Mouse (Mus musculus) intestine, embryonic 14.5 days (tissue): ENCODE data around the gene Galc. TPM values are rescaled to one million over a fixed set of nuclear protein-coding genes. Genes with fewer than 3 reads are reported as not detected.
A peak's percentile ranks its signal among the peaks of the same experiment; 100 is the strongest.

Experiments used
- ATAC-seq: fragments of 200-750 bp; cut with Nextera tagmentation; replicated peaks from 2 replicates; pipeline ENCODE4 v1.8.0; 2017; ENCODE audit warnings: low read depth, moderate number of reproducible peaks, moderate TSS enrichment, moderate library complexity; ENCODE audit not compliant: low FRiP score, low TSS enrichment
- DNase-seq: peaks from one replicate; pipeline ENCODE4 v3.0.0-alpha.2; 2018; ENCODE audit warnings: low spot score
- H3K27ac ChIP-seq: fragments of 300-500 bp; sonication (generic); 2 replicates; pipeline ENCODE4 v1.5.1; 2014; ENCODE audit warnings: low read depth, mild to moderate bottlenecking, control low read depth
- H3K27me3 ChIP-seq: fragments of 300-500 bp; sonication (generic); replicated peaks from 2 replicates; pipeline ENCODE4 v1.6.1; 2014; ENCODE audit warnings: low read length, control low read depth; ENCODE audit not compliant: control insufficient read depth, insufficient read depth
- H3K36me3 ChIP-seq: fragments of 300-500 bp; sonication (generic); 2 replicates; pipeline ENCODE4 v1.6.1; 2014; ENCODE audit warnings: low read length, control low read depth; ENCODE audit not compliant: control insufficient read depth, insufficient read depth
- H3K4me1 ChIP-seq: fragments of 300-500 bp; sonication (generic); replicated peaks from 2 replicates; pipeline ENCODE4 v1.6.1; 2014; ENCODE audit warnings: low read length, control low read depth, mixed read lengths; ENCODE audit not compliant: control insufficient read depth, insufficient read depth
- H3K4me2 ChIP-seq: fragments of 300-500 bp; sonication (generic); 2 replicates; pipeline ENCODE4 v1.6.1; 2014; ENCODE audit warnings: low read length
- H3K4me3 ChIP-seq: fragments of 300-500 bp; sonication (generic); 2 replicates; pipeline ENCODE4 v1.5.1; 2014; ENCODE audit warnings: low read depth, low read length, control low read depth, mixed read lengths
- H3K9ac ChIP-seq: fragments of 300-500 bp; sonication (generic); 2 replicates; pipeline ENCODE4 v1.6.1; 2014; ENCODE audit warnings: mild to moderate bottlenecking, low read length
- H3K9me3 ChIP-seq: fragments of 300-500 bp; sonication (generic); 2 replicates; pipeline ENCODE4 v1.6.1; 2016; ENCODE audit warnings: low read length, control low read depth; ENCODE audit not compliant: control insufficient read depth
- WGBS: fragments of 180-500 bp; shearing (Covaris S2); extraction: QIAGEN DNeasy Blood & Tissue Kit; methylation state at CpG from one replicate; pipeline ENCODE4 v1.1.7; 2014; 5-methylcytosine and 5-hydroxymethylcytosine counted together
- polyA plus RNA-seq: library from polyadenylated mRNA; unstranded; fragments of >200 nt; fragmentation: Nextera tagmentation; extraction: Ambion mirVana; gene quantifications from 2 replicates; pipeline ENCODE4 v1.2.1, GENCODE M21; 2014

The Galc gene
- polyA plus RNA-seq: 8.9 and 10.4 TPM in 2 replicates

DNA sequence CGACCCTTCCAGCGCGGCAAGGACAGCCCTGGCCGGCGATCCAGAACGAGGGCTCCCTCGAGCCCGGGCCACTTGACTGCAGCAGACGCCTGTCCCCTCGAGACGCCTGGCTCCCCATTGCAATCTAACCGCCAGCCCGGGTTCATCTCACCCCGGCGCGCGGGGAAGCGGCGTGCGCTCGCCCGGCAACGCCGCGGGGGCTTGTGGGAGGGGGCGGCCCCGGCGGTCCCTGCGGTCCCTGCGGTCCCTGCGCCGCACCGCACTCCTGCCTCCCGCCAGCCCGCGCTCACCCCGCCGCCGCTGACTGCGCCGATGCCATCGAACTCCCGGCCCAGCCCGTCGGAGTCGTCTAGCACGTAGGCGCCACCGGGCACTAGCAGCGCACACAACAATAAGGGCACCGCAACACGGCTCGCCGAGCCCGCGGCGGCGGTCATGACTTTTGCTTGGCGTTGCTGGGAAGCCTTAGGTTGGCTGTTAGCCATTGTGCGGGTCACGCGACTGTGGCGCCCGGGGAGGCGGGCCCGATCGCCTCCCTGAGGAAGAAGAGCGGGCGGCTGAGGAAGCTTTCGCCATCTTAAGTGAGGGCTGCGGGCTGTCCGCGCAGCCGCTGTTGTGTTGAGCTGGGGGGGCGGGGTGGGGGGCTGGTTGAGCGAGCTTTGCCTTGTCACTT is at the start of gene Galc:
Galc (minus strand) TSS at position 615 of the 673 bp plus-strand sequence.
- peak; percentile 95 for ATAC-seq

DNA sequence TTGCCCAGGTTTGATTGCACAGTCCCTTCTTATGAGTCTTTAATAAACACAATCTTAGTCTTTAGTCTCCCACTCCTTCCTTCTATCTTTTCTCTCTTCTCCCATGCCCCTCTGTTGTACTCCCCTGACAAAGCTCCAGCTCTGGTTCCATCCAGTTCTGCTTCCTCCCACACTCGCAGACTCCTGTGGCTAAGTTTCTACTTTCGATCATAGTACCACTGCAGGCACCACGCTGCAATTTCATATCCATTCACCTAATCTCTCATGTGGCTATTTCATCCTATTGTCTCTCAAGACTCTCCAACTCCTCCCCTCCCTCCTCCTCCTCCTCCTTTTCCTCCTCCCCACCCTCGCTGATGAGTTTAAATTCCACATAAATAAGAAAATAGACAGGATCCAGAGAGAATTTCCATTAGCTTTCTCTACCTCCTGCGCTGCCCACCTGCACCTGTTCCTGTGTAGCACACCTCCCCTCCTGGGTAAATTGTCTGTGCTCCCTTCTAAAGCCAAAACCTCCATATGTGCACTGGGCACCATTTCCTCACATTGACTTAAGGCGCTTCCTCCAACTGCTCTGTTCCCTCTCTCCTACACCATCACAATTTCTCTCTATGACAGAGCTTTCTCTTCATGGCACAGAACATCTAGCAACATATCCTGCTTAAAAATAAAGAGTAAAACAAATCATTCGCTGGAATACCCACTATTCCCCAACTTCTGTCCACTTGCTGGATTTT is 48.1 kb upstream of the Galc start:
- Histone ChIP-seq H3K27me3 (no peaks in the 10 kb centered on the region), H3K9me3 (no peaks in the 10 kb centered on the region), H3K4me1 (no peaks in the 10 kb centered on the region), H3K4me2 (no peak overlapping the region), H3K9ac (no peak overlapping the region), H3K36me3 (no peaks in the 10 kb centered on the region), H3K4me3 (no peak overlapping the region), H3K27ac (no peak overlapping the region)
- no peak for DNase-seq
- no peak for ATAC-seq
- WGBS: 83% methylated on average over 7 of the region's 7 CpGs

More for the DNA sequence above, at the start of gene Galc:
- no peaks in the 10 kb centered on the region for H3K9me3 ChIP-seq
- H3K4me1 ChIP-seq: no peaks in the 10 kb centered on the region
- peak; percentile 93 for DNase-seq
- WGBS: under 1% methylated on average over 73 of the region's 76 CpGs
- peak within 1 kb of the TSS; percentile 91 for H3K4me3 ChIP-seq
- H3K27ac ChIP-seq: peak within 1 kb of the TSS; percentile 94
- peak within 1 kb of the TSS; percentile 98 for H3K9ac ChIP-seq
- no peaks in the 10 kb centered on the region for H3K27me3 ChIP-seq
- peak within 1 kb of the TSS; percentile 62 for H3K4me2 ChIP-seq
- H3K36me3 ChIP-seq: no peaks in the 10 kb centered on the region; the same call in 1 of the 2 replicates

DNA sequence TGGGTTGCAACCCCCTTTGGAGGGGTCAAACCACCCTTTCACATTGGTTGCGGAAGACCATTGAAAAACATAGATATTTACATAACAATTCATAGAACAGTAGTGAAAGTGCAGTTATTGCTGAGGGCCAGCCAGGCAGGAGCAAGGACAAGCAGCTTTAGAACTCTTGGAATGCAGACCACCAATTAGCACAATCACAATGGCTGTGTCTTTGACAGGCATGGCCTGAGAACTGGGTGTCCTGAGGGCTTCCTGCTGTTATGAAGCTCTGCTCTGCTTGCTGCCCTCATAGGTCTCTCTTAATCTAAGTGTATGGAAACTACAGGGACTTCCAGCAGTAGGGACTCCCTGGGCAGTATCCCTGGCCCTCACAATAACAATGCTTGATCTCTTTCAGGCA is 43.8 kb upstream of the Galc start:
- 96% methylated on average over 1 of the region's 1 CpGs for WGBS
- DNase-seq: no peak
- no peak overlapping the region for H3K27ac ChIP-seq
- no peak overlapping the region for H3K4me3 ChIP-seq
- no peaks in the 10 kb centered on the region for H3K9me3 ChIP-seq
- H3K9ac ChIP-seq: no peak overlapping the region
- no peaks in the 10 kb centered on the region for H3K27me3 ChIP-seq
- no peak for ATAC-seq
- H3K36me3 ChIP-seq: no peaks in the 10 kb centered on the region
- H3K4me2 ChIP-seq: no peak overlapping the region
- no peaks in the 10 kb centered on the region for H3K4me1 ChIP-seq

DNA sequence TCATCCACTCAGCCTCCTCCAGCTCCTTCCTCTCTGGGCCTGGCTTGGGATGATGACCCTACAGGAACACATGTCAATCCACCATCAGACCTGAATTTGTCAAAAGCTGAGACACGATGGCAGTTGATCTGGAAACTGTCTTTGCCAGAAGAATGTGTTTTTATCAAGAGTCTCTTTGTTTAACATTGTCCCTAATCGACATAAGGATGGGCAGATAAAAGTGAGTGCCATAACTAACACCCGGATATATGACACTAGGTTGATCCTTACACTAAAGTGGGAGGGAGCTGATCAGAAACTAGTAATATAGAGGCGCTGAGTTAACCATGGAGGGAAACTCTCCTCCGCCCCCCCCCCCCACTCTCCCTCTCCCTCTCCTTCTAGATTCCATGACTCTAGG is 42.7 kb upstream of the Galc start:
- Histone ChIP-seq H3K36me3 (no peaks in the 10 kb centered on the region), H3K4me3 (no peak overlapping the region), H3K4me1 (no peaks in the 10 kb centered on the region), H3K27me3 (no peaks in the 10 kb centered on the region), H3K9me3 (no peaks in the 10 kb centered on the region), H3K27ac (no peak overlapping the region), H3K4me2 (no peak overlapping the region), H3K9ac (no peak overlapping the region)
- ATAC-seq (no peak), DNase-seq (no peak)
- 73% methylated on average over 5 of the region's 5 CpGs for WGBS

DNA sequence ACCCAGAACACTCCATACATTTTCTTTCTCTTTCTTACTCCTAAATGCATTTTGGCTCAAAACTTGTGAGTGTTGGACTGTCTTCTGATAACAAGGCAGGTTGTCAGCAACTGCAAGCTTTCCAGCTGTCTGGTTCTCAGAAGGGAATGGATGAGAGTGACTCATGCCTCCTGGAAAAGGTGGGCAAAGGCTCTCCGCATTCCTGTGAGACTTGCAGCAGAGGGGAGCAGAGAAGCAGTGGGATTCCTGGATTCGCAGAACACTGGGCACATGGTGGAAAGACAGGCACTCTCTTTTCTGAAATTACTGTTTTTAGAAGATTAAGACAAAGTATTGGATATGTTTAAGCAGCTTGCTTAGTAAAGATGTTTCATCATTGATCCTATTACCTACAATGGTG is 35.0 kb upstream of the Galc start:
- whole genome bisulfite sequencing: 78% methylated on average over 2 of the region's 2 CpGs
- Histone ChIP-seq H3K9me3 (no peaks in the 10 kb centered on the region), H3K4me1 (no peaks in the 10 kb centered on the region), H3K4me3 (no peak overlapping the region), H3K27me3 (no peaks in the 10 kb centered on the region), H3K36me3 (no peaks in the 10 kb centered on the region), H3K27ac (no peak overlapping the region), H3K4me2 (no peak overlapping the region), H3K9ac (no peak overlapping the region)
- ATAC-seq: no peak
- DNase-seq: no peak

DNA sequence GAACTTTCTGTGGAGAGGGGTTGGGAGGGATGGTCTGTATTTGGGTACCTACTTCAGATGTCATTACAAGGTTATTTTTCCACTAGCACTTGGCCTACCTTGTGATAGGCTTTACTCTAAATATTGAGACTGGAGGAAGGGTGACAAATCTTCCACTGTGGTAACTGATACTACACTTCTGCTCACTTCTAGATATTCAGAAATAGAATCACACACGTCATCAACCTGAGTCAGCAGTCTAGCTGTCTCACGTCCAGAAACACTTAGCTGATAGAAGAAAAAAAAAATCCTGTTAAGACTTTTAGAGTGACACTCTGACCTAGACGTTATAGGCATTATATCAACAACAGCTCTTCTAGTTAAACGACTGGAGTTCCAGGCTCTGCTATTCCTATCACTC is 33.0 kb upstream of the Galc start:
- no peak overlapping the region for H3K27ac ChIP-seq
- H3K9ac ChIP-seq: no peak overlapping the region
- no peak overlapping the region for H3K4me3 ChIP-seq
- no peak for DNase-seq
- no peaks in the 10 kb centered on the region for H3K4me1 ChIP-seq
- 41% methylated on average over 4 of the region's 4 CpGs for WGBS
- H3K27me3 ChIP-seq: no peaks in the 10 kb centered on the region
- H3K4me2 ChIP-seq: no peak overlapping the region
- no peak for ATAC-seq
- H3K9me3 ChIP-seq: no peaks in the 10 kb centered on the region
- H3K36me3 ChIP-seq: no peaks in the 10 kb centered on the region

DNA sequence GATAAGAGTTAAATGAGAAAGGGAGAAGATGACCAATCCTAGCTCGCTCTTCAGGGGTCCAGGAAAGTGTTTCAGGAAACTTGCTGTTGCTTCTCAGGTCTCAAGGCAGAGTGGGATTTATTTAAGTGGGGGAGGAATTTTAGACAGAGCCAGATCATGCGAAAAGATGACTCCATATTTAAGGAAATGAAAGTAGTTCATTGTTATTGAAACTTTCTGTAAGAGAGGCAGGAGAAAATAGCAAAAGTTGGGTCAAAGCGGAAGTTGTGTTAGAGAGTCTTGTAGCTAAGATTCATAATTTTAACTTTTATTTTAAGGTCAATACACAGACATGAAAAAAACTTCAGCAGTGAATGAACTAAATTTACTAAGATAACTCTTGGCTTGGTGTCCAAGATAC is 31.2 kb upstream of the Galc start:
- Histone ChIP-seq H3K9me3 (no peaks in the 10 kb centered on the region), H3K4me3 (no peak overlapping the region), H3K4me2 (no peak overlapping the region), H3K27me3 (no peaks in the 10 kb centered on the region), H3K36me3 (no peaks in the 10 kb centered on the region), H3K4me1 (no peaks in the 10 kb centered on the region), H3K27ac (no peak overlapping the region), H3K9ac (no peak overlapping the region)
- no peak for DNase-seq
- WGBS: 74% methylated on average over 3 of the region's 3 CpGs
- no peak for ATAC-seq

DNA sequence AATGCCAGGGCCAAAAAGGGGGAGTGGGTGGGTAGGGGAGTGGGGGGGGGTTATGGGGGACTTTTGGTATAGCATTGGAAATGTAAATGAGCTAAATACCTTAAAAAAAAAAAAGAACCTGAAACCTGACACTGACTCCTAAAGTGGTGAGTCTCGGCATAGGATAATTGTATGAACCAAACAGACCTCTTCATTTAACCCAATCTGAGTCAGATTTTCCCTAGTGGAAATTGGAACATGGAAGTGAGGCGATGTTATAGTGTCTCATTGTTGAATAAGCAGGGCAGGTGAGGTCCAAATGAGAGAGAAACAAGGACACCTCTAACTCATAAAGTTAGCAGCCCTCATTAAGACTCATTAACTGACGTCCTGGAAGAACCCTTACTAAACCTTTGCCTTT is 25.2 kb upstream of the Galc start:
- no peaks in the 10 kb centered on the region for H3K9me3 ChIP-seq
- 88% methylated on average over 3 of the region's 3 CpGs for WGBS

DNA sequence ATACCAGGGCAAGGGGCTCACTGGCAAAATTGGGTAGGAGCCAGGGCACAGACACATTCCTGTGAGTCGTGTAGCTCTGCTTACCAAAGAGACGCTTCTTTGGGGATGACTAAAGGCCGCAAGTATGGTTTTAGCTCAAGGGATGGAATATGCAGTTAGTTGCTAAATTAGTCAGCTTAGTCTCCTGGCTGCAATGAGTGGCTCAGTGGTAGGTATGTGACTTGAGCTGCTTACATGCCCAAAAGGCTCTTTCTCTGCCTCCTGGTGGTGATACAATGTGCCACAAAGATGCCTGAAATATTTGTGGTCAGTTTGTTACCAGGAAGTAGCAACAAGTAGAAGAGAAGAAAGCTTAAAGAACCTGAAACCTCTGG is 24.2 kb upstream of the Galc start:
- 64% methylated on average over 3 of the region's 3 CpGs for WGBS
- H3K9ac ChIP-seq: no peak overlapping the region
- H3K4me2 ChIP-seq: no peak overlapping the region
- H3K27ac ChIP-seq: no peak overlapping the region
- DNase-seq: no peak
- no peaks in the 10 kb centered on the region for H3K36me3 ChIP-seq
- no peaks in the 10 kb centered on the region for H3K27me3 ChIP-seq
- no peaks in the 10 kb centered on the region for H3K4me1 ChIP-seq
- H3K9me3 ChIP-seq: no peaks in the 10 kb centered on the region
- no peak overlapping the region for H3K4me3 ChIP-seq
- ATAC-seq: no peak

More for the DNA sequence above, 25.2 kb upstream of the Galc start:
- Histone ChIP-seq H3K36me3 (no peaks in the 10 kb centered on the region), H3K4me1 (no peaks in the 10 kb centered on the region), H3K4me3 (no peak overlapping the region), H3K27me3 (no peaks in the 10 kb centered on the region), H3K27ac (no peak overlapping the region), H3K9ac (no peak overlapping the region), H3K4me2 (no peak overlapping the region)
- no peak for ATAC-seq
- no peak for DNase-seq
